Mouse (Mus musculus) cortical plate, adult 2 months (tissue): ENCODE results near the gene Gm44502.

ENCODE experiments used
- CTCF ChIP-seq: fragments of 200-500 bp; IDR thresholded peaks from 2 replicates; pipeline ENCODE4 v1.5.1; 2011; ENCODE audit warnings: mild to moderate bottlenecking, control low read depth, low read length; ENCODE audit not compliant: insufficient read depth; ENCODE audit errors: extremely low read depth
- POLR2A ChIP-seq: fragments of 200-500 bp; IDR thresholded peaks from 2 replicates; pipeline ENCODE4 v1.6.1; 2011; ENCODE audit warnings: mild to moderate bottlenecking, low read length, control low read depth; ENCODE audit not compliant: insufficient read depth; ENCODE audit errors: extremely low read depth

DNA sequence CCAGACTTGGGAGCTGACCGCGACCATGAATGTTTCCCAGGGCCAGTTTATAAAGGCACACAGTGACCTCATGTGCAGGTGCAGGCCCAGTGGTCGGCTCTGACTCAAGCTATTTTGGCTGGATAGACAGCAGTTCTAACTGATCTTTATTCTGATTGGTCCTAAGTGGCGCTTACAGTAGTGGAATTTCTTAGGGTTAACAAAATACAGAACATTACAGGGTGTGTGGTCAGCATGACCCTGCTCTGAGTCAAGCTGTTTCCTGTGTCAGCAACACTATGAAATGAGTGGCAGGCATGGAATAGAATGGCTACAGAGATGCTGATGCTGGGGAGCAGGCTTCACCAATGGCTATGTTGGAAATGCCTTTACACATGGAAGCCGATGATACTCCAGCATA, 6.4 kb upstream of the Gm44502 start:
- no peak for TF ChIP-seq POLR2A
- no peak for TF ChIP-seq CTCF
